Mouse (Mus musculus) erythroblast, embryonic 14.5 days (primary cell): Measurements from ENCODE around the gene Lrrc63.
A peak's percentile ranks its signal among the peaks of the same experiment; 100 is the strongest.

Source experiments
- GATA1 ChIP-seq: IDR thresholded peaks from 2 replicates; pipeline ENCODE4 v1.6.1; 2012; ENCODE audit warnings: low read length, inconsistent platforms, mixed read lengths
- TAL1 ChIP-seq: IDR thresholded peaks from 3 replicates; pipeline ENCODE4 v1.6.1; 2012; ENCODE audit warnings: low read length, inconsistent platforms, mixed read lengths

DNA sequence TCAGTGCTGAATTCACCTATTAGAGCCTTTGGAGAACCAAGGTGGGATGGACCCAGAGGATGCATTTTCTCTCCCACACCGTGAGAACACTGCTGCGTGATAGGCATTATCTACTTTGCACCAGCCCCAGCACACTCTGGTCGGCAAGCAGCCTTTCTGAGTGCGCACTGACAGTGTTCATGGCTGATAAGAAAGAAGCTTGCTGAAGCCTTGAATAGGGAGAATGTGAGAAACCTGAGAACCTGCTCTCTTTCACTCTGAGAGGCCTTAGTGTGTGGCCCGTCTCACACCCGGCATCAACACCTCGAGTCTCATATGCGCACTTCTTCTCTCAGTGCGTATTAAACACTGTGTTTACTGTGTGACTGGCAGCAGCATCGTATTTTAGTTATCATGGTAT lies 7.8 kb upstream of the Lrrc63 start:
- TF ChIP-seq GATA1 (peak; percentile 94), TAL1 (peak; percentile 92)
